Mouse (Mus musculus) G1E (cell line): ENCODE results near the gene Rap1gap2.

Source experiments
- CTCF ChIP-seq: IDR thresholded peaks from 2 replicates; pipeline ENCODE4 v1.5.1; 2012; ENCODE audit warnings: low read depth, low read length, inconsistent platforms, mixed read lengths
- GATA1 ChIP-seq: IDR thresholded peaks from 2 replicates; pipeline ENCODE4 v1.6.1; 2012; ENCODE audit warnings: borderline replicate concordance, low read length, inconsistent platforms, mixed read lengths
- GATA2 ChIP-seq: IDR thresholded peaks from 2 replicates; pipeline ENCODE4 v1.6.1; 2012; ENCODE audit warnings: low read depth, low read length, inconsistent platforms, borderline replicate concordance
- POLR2AphosphoS5 ChIP-seq: IDR thresholded peaks from 2 replicates; pipeline ENCODE4 v1.6.1; 2012; ENCODE audit warnings: low read depth, low read length, inconsistent platforms; ENCODE audit not compliant: insufficient replicate concordance
- TAL1 ChIP-seq: conservative IDR thresholded peaks from 2 replicates; pipeline ENCODE4 v1.6.1; 2012; ENCODE audit warnings: low read depth, low read length, inconsistent platforms, mixed read lengths

GRCm38 (mm10) chr11:74602286-74602685, 8.4 kb downstream of the Rap1gap2 start:
- TF ChIP-seq CTCF (no peak), POLR2AphosphoS5 (no peak), GATA1 (no peak), TAL1 (no peak), GATA2 (no peak)
